Mouse (Mus musculus) midbrain, postnatal 0 days (tissue): ENCODE results near the gene Duxf3. TPM values are rescaled to one million over a fixed set of nuclear protein-coding genes. Genes with fewer than 3 reads are reported as not detected.

ENCODE experiments used
- ATAC-seq: fragments of 200-750 bp; cut with Nextera tagmentation; 2 replicates; pipeline ENCODE4 v1.8.0; 2017; ENCODE audit warnings: moderate number of reproducible peaks, mild to moderate bottlenecking, moderate TSS enrichment, moderate library complexity; ENCODE audit not compliant: low FRiP score
- DNase-seq: peaks from one replicate; pipeline ENCODE4 v3.0.0-alpha.2; 2015; ENCODE audit warnings: low spot score
- H3K27ac ChIP-seq: fragments of 300-500 bp; sonication (generic); 2 replicates; pipeline ENCODE4 v1.5.1; 2014; ENCODE audit warnings: low read depth, mild to moderate bottlenecking, low read length, mixed read lengths
- H3K27me3 ChIP-seq: fragments of 300-500 bp; sonication (generic); 2 replicates; pipeline ENCODE4 v1.6.1; 2014; ENCODE audit warnings: low read length, control low read depth, mixed read lengths; ENCODE audit not compliant: insufficient read depth
- H3K36me3 ChIP-seq: fragments of 300-500 bp; sonication (generic); 2 replicates; pipeline ENCODE4 v1.6.1; 2014; ENCODE audit warnings: low read length, control low read depth, mixed read lengths; ENCODE audit not compliant: insufficient read depth
- H3K4me1 ChIP-seq: fragments of 300-500 bp; sonication (generic); 2 replicates; pipeline ENCODE4 v1.6.1; 2014; ENCODE audit warnings: mild to moderate bottlenecking, control low read depth, antibody characterized with exemption, low read length, mixed read lengths; ENCODE audit not compliant: insufficient read depth
- H3K4me2 ChIP-seq: fragments of 300-500 bp; sonication (generic); 2 replicates; pipeline ENCODE4 v1.6.1; 2014; ENCODE audit warnings: low read depth, mild to moderate bottlenecking, low read length, mixed read lengths; ENCODE audit not compliant: poor library complexity, severe bottlenecking
- H3K4me3 ChIP-seq: fragments of 300-500 bp; sonication (generic); 2 replicates; pipeline ENCODE4 v1.5.1; 2014; ENCODE audit warnings: low read depth, mild to moderate bottlenecking, low read length, moderate library complexity
- H3K9ac ChIP-seq: fragments of 300-500 bp; sonication (generic); replicated peaks from 2 replicates; pipeline ENCODE4 v1.6.1; 2014; ENCODE audit warnings: mild to moderate bottlenecking, low read length, moderate library complexity, mixed read lengths; ENCODE audit not compliant: poor library complexity, severe bottlenecking
- H3K9me3 ChIP-seq: fragments of 300-500 bp; sonication (generic); 2 replicates; pipeline ENCODE4 v1.6.1; 2016; ENCODE audit warnings: low read length, control low read depth
- CTCF ChIP-seq: IDR thresholded peaks from 2 replicates; pipeline ENCODE4 v1.5.1; 2016; ENCODE audit warnings: antibody characterized with exemption, mild to moderate bottlenecking
- WGBS: fragments of 180-500 bp; shearing (Covaris S2); extraction: QIAGEN DNeasy Blood & Tissue Kit; methylation state at CpG from one replicate; pipeline ENCODE4 v1.1.7; 2014; 5-methylcytosine and 5-hydroxymethylcytosine counted together
- polyA plus RNA-seq: library from polyadenylated mRNA; unstranded; fragments of >200 nt; fragmentation: Nextera tagmentation; extraction: Ambion mirVana; gene quantifications from 2 replicates; pipeline ENCODE4 v1.2.1, GENCODE M21; 2015
- total RNA-seq: library from RNA; depleted of rRNA; stranded (reverse); fragments of >200 nt; gene quantifications from 2 replicates; pipeline ENCODE4 v1.2.3, GENCODE M21; 2014; rRNA removed

Duxf3 gene
- total and polyA plus RNA-seq, 2 experiments from 2014 or later, result not detected

DNA sequence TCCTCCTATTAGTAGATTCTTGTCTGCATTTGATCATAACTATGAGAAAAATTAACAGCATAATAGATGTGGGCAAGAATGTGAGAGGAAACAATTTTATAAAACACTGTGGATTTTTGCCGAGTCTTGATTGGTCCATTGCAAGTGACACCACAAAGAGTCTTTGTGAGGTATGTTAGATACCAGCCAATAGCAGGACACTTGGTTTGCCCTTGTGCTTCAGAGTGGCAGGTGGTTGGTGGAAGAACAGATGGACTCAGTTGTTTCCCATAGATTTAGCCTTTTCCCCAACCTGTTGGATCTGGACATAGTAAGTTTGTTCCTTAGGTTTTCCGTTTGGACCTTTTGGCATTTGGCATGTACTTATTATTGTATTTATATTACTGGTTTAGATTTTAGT lies 21.3 kb downstream of the Duxf3 start:
- ATAC-seq, result no peak
- Histone ChIP-seq H3K27ac (no peak overlapping the region), H3K9ac (no peak overlapping the region), H3K4me2 (no peak overlapping the region), H3K27me3 (no peaks in the 10 kb centered on the region), H3K36me3 (no peaks in the 10 kb centered on the region), H3K4me3 (no peak overlapping the region), H3K9me3 (no peaks in the 10 kb centered on the region), H3K4me1 (no peaks in the 10 kb centered on the region)
- TF ChIP-seq CTCF, result no peak
- WGBS, result 92% methylated on average over 2 of the region's 2 CpGs
- DNase-seq, result no peak

DNA sequence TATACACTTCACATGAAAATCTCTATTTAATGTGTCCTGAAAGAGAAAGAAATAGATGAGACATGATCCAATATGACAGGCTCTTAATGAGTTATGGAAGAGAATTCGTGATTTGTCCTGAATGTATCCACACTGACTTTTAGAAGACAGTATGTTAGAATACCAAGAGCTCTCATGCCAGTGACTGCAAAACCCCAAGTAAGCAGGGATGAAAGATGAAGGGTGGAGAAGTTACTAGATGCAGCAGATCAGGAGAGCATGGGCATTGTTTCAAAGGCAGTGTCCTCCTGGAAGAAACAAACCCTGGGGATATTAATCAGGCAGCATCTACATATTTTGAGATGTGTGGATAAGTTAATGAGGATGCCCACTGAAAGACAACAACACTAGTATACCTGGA lies 22.0 kb downstream of the Duxf3 start:
- H3K9me3 ChIP-seq, result no peaks in the 10 kb centered on the region
- H3K4me1 ChIP-seq, result no peaks in the 10 kb centered on the region
- H3K4me3 ChIP-seq, result no peak overlapping the region
- ATAC-seq (no peak), DNase-seq (no peak)
- H3K9ac ChIP-seq, result no peak overlapping the region
- H3K27ac ChIP-seq, result no peak overlapping the region
- no peak overlapping the region for H3K4me2 ChIP-seq
- no peak for TF ChIP-seq CTCF
- H3K36me3 ChIP-seq, result no peaks in the 10 kb centered on the region
- H3K27me3 ChIP-seq, result no peaks in the 10 kb centered on the region
- 56% methylated on average over 1 of the region's 1 CpGs for WGBS

DNA sequence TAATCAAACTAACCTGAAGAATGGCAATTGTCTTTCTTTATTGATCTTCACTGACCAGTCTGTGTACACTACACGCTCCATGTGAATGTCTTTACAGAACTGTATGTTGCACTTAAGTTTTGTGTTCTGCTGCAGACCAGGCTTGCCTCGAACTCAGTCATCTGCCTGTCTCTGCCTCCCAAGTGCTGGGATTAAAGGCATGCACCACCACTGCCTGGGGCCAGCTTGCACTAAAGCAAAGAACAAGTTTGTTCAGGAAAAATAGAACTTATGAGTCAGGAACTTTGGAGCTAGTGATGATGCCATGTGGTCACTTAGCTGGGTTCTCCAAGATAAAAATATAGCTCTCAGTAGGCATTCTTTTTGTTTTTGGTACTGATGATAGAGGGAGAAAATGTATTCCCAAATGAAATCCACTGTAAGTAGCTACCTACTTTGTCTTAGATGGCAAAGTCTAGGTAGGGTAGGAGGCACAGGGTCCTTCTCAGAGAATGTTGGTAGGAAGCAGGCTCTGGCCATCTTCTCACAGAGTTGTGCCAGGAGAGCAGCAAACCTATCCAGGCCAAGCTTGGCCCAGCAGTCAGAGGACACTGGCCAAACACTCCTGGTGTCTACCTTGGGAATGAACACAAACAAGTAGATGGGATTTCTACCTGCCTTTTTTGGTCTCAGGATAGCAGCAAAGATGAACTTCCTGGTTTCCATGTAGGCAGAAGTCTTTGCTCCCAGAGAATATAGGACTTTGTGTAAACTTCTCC lies 22.6 kb downstream of the Duxf3 start:
- 77% methylated on average over 2 of the region's 2 CpGs for WGBS
- no peaks in the 10 kb centered on the region for H3K4me1 ChIP-seq
- H3K36me3 ChIP-seq, result no peaks in the 10 kb centered on the region
- DNase-seq, result no peak
- TF ChIP-seq CTCF, result no peak
- no peak overlapping the region for H3K27ac ChIP-seq
- no peak overlapping the region for H3K4me2 ChIP-seq
- H3K27me3 ChIP-seq, result no peaks in the 10 kb centered on the region
- no peak overlapping the region for H3K9ac ChIP-seq
- no peaks in the 10 kb centered on the region for H3K9me3 ChIP-seq
- no peak overlapping the region for H3K4me3 ChIP-seq
- no peak for ATAC-seq

DNA sequence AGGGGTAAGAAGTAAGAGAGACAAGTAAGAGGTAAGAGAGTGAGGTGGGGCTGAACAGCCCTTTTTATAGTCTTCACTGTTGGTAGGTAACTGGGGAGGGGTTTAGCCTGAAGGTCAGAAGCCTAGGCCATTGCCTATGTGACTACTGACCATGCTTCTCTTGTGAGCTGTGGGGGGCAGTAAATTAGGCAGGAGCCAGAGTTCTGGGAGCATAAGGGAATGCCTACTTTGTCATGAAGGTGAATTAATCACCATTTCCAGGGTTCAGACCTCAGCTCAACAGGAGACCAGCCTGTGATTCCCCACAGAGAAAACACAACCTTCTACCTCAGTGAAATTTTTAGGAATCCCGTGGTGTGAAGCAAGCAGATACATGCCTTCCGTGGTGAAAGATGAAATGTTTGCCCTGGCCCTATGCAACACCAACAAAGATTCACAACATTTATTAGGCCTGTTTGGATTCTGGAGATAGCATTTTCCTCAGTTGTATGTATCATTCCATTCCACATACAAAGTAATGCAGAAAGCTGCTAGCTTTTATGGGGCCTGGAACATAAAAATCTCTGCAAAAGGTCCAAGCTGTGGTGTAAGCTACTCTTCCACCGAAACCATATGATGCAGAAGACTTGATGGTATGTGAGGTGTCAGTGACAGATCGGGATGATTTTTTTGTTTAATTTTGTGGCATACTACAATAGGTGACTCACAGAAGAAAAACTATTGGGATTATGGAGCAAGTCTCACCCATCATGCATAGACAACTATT lies 25.7 kb downstream of the Duxf3 start:
- DNase-seq, result no peak
- Histone ChIP-seq H3K4me1 (no peaks in the 10 kb centered on the region), H3K36me3 (no peaks in the 10 kb centered on the region), H3K4me3 (no peak overlapping the region), H3K9ac (no peak overlapping the region), H3K27ac (no peak overlapping the region), H3K4me2 (no peak overlapping the region), H3K9me3 (no peaks in the 10 kb centered on the region), H3K27me3 (no peaks in the 10 kb centered on the region)
- 88% methylated on average over 4 of the region's 4 CpGs for WGBS
- TF ChIP-seq CTCF, result no peak
- no peak for ATAC-seq

DNA sequence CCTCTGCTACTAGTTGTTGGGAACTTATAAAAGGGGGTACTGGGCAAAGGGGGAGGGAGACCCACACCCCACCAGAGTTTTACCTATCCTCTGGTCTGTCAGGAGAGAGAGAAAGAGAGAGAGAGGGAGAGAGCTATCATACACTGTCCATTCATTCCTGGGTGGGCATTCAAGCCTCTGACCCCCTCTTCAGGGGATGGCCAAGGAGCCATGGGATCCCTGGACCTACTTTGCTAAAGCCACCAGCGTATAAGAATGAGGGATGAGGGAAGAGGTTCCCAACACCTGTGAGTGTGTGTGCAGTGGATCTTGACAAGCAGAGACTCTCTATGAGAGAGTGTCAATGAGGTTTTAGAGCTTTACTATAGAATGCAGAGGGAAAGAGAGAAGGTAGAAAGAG lies 26.5 kb downstream of the Duxf3 start:
- H3K9ac ChIP-seq, result no peak overlapping the region
- DNase-seq (no peak), ATAC-seq (no peak)
- H3K36me3 ChIP-seq, result no peaks in the 10 kb centered on the region
- no peak overlapping the region for H3K4me3 ChIP-seq
- H3K9me3 ChIP-seq, result no peaks in the 10 kb centered on the region
- WGBS, result 47% methylated on average over 1 of the region's 1 CpGs
- no peak overlapping the region for H3K4me2 ChIP-seq
- no peak for TF ChIP-seq CTCF
- no peaks in the 10 kb centered on the region for H3K4me1 ChIP-seq
- no peak overlapping the region for H3K27ac ChIP-seq
- H3K27me3 ChIP-seq, result no peaks in the 10 kb centered on the region

Other genes starting within 250 kb of the Duxf3 start
- gene AW822073, start 7.7 kb downstream of the Duxf3 start, total RNA-seq, result not detected in 2 replicates
- not detected in 2 replicates for gene AW822073, start 7.7 kb downstream of the Duxf3 start, polyA plus RNA-seq
- 0.22 TPM in 1 of 2 replicates, not detected in the other for gene Gm4981, start 4.0 kb upstream of the Duxf3 start, total RNA-seq
- gene Gm4981, start 4.0 kb upstream of the Duxf3 start, polyA plus RNA-seq, result not detected in 2 replicates
- 41.1 and 41.3 TPM in 2 replicates for gene Gcc2, start 22.8 kb upstream of the Duxf3 start, total RNA-seq
- gene Gcc2, start 22.8 kb upstream of the Duxf3 start, polyA plus RNA-seq, result 89.9 and 121 TPM in 2 replicates
- gene Lims1, start 90.8 kb upstream of the Duxf3 start, total RNA-seq, result 32.3 and 39.4 TPM in 2 replicates
- gene Lims1, start 90.8 kb upstream of the Duxf3 start, polyA plus RNA-seq, result 41.3 and 44.0 TPM in 2 replicates
- 40.0 and 49.7 TPM in 2 replicates for gene Ranbp2, start 214.2 kb upstream of the Duxf3 start, total RNA-seq
- 9.6 and 12.5 TPM in 2 replicates for gene Ranbp2, start 214.2 kb upstream of the Duxf3 start, polyA plus RNA-seq